Mouse (Mus musculus): ENCODE measurements at regions not wholly inside any gene's neighbourhood (a gene's known extent, or its start where the extent isn't known, plus 50 kb on each side); places are given as distances from the start of the nearest gene placed in this dataset.

GRCm38 (mm10) chr11:19145263-19145662 lies 126.5 kb upstream of the Meis1 start:
- DNase-seq (ENCODE audit: low read depth, low spot score), result no peak

GRCm38 (mm10) chr11:19145991-19146390 lies 127.2 kb upstream of the Meis1 start:
- DNase-seq (ENCODE audit: low read depth, low spot score), result no peak

DNA sequence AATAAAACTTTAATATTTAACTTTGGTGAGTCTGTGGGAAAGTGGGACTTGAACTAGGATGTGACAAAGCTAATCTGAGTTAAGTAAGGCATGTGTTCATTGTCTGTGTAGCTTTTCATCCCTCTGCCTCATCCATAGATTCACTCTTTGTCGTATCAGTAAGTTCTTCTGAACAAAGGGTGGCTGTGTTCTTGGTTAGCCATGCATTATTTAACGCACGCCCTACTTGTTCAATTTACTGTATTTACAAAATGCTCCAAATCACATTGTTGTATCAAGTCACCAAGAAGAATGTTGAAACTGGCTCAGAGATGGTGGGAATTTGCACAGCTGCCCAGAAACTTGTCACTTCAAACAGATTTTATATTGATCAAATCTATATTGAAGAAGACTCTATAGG lies 132.2 kb upstream of the Meis1 start:
- DNase-seq (ENCODE audit: low read depth, low spot score), result no peak

GRCm38 (mm10) chr11:19153714-19154113 lies 134.9 kb upstream of the Meis1 start:
- no peak for DNase-seq (ENCODE audit: low read depth, low spot score)

- DNase-seq (ENCODE audit: low read depth, low spot score), result no peak
These were observed 136.2 kb upstream of the Meis1 start for GRCm38 (mm10) chr11:19154813-19155616.

DNA sequence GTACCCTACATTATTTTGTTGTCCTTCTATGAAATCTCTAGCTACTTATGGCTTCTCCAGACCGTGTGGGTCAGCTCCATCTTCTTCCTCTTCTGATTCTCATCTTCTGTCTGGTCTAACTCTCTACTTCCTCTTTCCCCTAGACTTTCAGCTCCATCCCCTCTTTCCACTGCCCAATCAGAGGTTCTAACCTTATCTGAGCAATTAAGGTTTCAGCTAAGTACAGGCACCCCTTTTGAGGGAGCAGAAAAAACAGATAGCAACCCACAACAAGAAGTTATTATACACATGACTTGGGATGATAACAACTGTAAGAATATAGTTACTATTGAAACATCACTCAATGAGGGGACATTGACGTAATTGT lies 136.8 kb upstream of the Meis1 start:
- no peak for DNase-seq (ENCODE audit: low read depth, low spot score)

- DNase-seq (ENCODE audit: low read depth, low spot score), result no peak
These were observed 141.4 kb upstream of the Meis1 start for GRCm38 (mm10) chr11:19160227-19160626.

- DNase-seq (ENCODE audit: low read depth, low spot score), result no peak
These were observed 141.9 kb upstream of the Meis1 start for GRCm38 (mm10) chr11:19160669-19161068.

GRCm38 (mm10) chr11:19170938-19171337 lies 152.2 kb upstream of the Meis1 start:
- no peak for DNase-seq (ENCODE audit: low read depth, low spot score)

- no peak for DNase-seq (ENCODE audit: low read depth, low spot score)
These were observed 155.7 kb upstream of the Meis1 start for GRCm38 (mm10) chr11:19174305-19175017.

DNA sequence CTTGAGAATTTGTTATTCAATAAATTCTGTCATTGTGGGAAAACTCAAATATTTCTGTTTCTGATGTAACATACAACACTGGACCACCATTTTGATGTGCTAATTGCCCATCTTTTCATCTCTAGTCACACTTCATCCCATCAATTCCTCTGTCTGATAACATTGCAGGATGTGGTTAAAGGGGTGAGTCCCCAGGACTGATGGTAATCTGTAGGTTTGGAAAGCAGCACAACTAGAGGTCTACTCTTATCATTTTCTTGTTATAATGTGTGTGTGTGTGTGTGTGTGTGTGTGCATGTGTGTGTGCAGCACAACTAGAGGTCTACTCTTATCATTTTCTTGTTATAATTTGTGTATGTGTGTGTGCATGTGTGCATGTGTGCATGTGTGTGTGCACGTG lies 160.5 kb upstream of the Meis1 start:
- no peak for DNase-seq (ENCODE audit: low read depth, low spot score)

DNA sequence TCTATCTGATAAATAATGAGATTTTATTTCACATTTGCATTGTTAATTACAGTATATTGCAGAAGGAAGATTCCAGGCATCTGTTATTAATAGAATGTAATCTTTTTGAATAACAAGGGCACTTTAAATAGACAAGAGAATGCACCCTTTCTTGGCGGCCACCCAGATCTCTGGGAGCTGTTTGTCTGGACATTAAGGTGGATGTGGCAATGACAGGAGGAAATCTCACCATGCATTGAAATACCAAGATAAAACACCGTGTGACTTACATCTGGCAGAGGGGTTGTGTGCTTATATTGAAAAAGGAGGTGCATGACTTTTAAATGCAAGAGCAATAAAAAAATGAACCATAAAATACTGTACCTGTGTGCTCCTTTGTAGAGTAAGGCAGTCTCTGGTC lies 171.0 kb upstream of the Meis1 start:
- no peak for DNase-seq (ENCODE audit: low read depth, low spot score)

DNA sequence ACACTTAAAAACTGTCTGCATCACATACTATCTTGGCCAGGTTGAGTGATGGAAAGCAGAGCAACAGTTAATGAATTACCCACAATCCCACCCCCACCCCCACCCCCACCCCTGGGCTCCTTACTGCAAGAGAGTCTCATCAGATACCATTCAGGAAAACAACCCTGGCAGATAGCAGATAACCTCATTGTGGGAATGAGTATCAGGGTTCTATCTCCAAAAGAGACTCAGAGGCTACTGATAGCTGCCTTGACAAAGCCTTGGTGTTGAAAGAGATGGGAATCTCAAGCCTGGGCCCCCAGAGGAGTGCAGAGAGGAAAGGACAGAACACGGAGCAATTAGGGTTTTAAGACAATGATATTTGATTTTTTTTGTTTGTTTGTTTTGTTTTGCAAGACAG lies 175.7 kb upstream of the Meis1 start:
- no peak for DNase-seq (ENCODE audit: low read depth, low spot score)

DNA sequence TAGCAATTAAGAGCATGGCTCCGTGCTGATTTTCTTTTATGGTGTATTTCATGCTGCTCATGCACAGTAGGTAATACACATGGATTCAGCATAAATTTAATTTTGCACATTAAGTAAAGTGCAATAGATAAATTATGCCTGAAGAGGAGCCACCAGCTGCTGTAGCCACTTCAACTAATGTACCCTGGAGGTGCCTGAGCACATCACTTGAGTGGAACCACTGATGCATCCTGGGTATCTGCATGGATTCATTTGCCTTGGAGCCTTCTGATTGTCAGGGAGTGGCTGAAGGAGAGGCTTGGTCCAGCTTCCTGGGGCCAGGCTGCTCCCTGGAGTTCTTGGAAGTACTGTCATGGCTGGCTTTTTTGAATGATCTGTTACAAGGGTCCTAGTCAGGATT lies 179.0 kb upstream of the Meis1 start:
- no peak for DNase-seq (ENCODE audit: low read depth, low spot score)

DNA sequence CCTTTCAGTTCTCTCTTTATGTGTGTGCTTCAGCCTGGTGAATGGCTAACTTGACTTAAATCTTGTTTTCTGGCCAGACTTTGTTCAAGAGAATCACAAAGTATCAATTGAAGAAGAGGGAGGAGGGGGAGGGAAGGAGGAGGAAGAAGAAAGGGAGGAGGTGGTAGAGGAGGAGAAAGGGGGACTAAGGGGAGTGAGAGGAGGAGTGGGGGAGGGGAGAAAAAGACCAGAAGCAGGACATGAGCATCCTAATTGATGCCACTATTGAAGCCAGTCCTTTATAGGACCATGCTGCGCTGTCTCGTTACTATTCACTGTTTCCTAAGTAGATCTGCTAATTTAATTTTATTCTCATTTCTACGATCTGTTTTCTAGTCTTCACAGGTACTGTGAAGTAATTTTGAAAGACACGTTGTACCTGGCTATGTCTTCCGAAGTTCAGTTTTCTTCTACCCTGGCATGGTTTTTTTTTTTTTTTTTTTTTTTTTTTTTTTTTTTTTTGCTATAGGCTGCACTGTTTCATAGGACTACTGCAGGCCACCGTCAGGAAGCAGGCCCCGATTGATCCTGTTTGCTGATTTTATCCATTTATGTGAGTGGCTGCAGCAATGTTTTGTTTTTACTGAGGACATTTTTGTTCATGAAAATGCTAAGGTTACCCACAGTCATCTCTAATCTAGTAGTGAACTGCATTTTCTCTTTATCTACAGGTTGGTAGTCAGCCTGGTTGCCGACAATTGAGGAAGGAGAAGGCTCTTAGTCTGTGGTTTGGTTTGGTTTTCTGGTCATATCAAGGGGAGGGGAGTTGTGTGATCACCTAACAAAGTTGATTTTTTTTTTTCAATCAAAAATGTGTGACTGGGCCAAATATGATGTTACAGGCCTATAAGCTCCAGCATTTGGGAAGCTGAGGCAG lies 184.1 kb upstream of the Meis1 start:
- no peak for DNase-seq (ENCODE audit: low read depth, low spot score)

DNA sequence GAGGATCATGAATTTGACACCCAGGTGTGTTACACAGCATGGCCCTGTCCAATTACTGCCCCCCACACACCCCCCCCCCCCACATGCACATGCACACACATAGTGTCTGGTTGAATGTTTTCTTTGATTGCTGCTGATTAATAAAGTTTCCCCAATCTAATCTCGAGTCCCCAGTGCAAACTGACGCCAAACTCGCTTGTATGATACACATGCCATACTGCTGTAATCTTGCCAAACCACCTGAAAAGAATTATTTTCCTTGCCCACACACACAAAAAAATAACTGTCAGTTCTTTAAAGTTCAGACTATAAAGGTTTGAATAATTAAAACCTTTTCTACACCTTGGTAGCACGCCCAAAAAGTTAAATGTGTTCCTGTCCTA lies 184.7 kb upstream of the Meis1 start:
- DNase-seq (ENCODE audit: low read depth, low spot score), result no peak

- DNase-seq (ENCODE audit: low read depth, low spot score), result no peak
These were observed 185.2 kb upstream of the Meis1 start for GRCm38 (mm10) chr11:19203968-19204367.

DNA sequence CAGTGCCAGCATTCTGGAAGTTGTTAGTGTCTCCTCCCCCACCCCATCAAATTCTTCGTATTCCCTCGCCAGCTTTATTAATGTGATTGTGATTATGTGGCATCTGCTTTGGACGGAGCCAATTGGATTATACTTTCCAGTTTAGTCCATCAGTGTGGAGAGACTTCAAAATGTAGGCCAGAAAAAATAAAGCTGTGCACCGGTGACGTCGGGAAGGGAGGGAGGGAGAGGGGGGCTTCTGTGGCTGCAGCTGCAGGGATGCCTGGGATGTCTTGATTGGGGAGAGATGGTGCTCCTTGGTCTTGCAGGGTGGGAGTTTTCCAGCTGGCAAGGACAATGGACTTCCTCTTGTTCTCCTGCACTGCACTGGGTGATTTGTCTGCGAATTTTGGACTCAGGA lies 185.7 kb upstream of the Meis1 start:
- DNase-seq (ENCODE audit: low read depth, low spot score), result no peak

GRCm38 (mm10) chr11:19205174-19205573 lies 186.4 kb upstream of the Meis1 start:
- DNase-seq (ENCODE audit: low read depth, low spot score), result no peak

- no peak for DNase-seq (ENCODE audit: low read depth, low spot score)
These were observed 200.7 kb upstream of the Meis1 start for GRCm38 (mm10) chr11:19219476-19219875.

- no peak for DNase-seq (ENCODE audit: low read depth, low spot score)
These were observed 202.7 kb upstream of the Meis1 start for GRCm38 (mm10) chr11:19221442-19221841.

DNA sequence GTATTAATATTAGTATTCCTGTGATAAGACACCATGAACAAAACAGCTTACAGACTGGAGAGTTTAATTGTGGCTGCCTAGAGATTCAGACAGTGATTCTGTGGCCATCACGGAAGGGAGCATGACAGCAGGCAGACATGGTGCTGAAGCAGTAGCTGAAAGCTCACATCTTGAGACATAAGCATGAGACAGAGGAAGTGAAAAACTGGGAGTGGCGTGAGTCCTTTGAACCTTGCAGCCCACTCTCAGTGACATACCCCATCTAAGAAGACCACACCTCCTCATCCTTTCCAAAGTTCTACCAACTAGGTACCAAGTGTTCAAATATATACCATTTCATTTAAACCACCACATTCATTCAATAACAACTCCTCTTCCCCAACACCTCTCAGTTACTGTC lies 208.0 kb upstream of the Meis1 start:
- DNase-seq (ENCODE audit: low read depth, low spot score), result no peak
